In genomic region chr10:77339871-77340341, GRCm38 (mm10) we compare ENCODE assay signal across 9 mouse cellular contexts.
DNase-seq lines count a peak whose midpoint lies in the region; ATAC-seq and TF ChIP-seq lines count a peak whose summit lies in the region.
"Had no signal": no experiment of that assay in that cellular context is flagged by ENCODE, and none has a peak within 500 bp of the region (broad histone marks: within the 10 kb centered on the region; RNA-seq: fewer than 3 reads in every experiment).

No protein-coding gene starts in this region.

- H3K27me3 ChIP-seq in forebrain, embryonic 13.5 days = no peaks in the 10 kb centered on the region
- no peaks in the 10 kb centered on the region; the same call in 1 of the 2 replicates for H3K27me3 ChIP-seq in kidney, embryonic 15.5 days
- no peaks in the 10 kb centered on the region for H3K27me3 ChIP-seq in neural tube, embryonic 12.5 days (replicated peaks)

- DNase-seq in gastrocnemius, postnatal 4 days (ENCODE audit: low spot score in 2 of 2) = peak; percentile 15 to 42
- DNase-seq in gastrocnemius, postnatal 36 days = no peak
- peak; percentile 83 for DNase-seq in brain, embryonic 14.5 days (ENCODE audit: low read depth)
- no peak for DNase-seq in spleen, postnatal 10 days (ENCODE audit: low spot score in 2 of 2)
- DNase-seq in gastrocnemius, adult 18-20 months (ENCODE audit: low spot score) = no peak

- H3K36me3 ChIP-seq in forebrain, embryonic 13.5 days (ENCODE audit: poor library complexity, severe bottlenecking) = no peaks in the 10 kb centered on the region
- no peaks in the 10 kb centered on the region for H3K36me3 ChIP-seq in kidney, embryonic 15.5 days
- H3K36me3 ChIP-seq in neural tube, embryonic 12.5 days = no peaks in the 10 kb centered on the region

- peak; percentile 72; the same call in 1 of the 2 replicates for ATAC-seq in forebrain, embryonic 13.5 days
- ATAC-seq in kidney, embryonic 15.5 days (replicated peaks; ENCODE audit: low FRiP score) = no peak
- 0 out of 2 replicates have a peak, but pooled peaks have one; percentile 48 for ATAC-seq in neural tube, embryonic 12.5 days (ENCODE audit: low FRiP score, low read depth)

- WGBS in forebrain, embryonic 13.5 days = under 1% methylated on average over 18 of the region's 18 CpGs
- WGBS in kidney, embryonic 15.5 days = 20% methylated on average over 18 of the region's 18 CpGs
- WGBS in neural tube, embryonic 12.5 days = 2% methylated on average over 18 of the region's 18 CpGs

- peak overlapping the region; percentile 63 for H3K9ac ChIP-seq in forebrain, embryonic 13.5 days
- no peak overlapping the region for H3K9ac ChIP-seq in kidney, embryonic 15.5 days
- 0 out of 2 replicates have a peak overlapping the region, but pooled peaks have one; percentile 33 for H3K9ac ChIP-seq in neural tube, embryonic 12.5 days

- peaks cover 22% of the 10 kb centered on the region for H3K4me1 ChIP-seq in forebrain, embryonic 13.5 days
- peaks cover 11% of the 10 kb centered on the region for H3K4me1 ChIP-seq in kidney, embryonic 15.5 days
- H3K4me1 ChIP-seq in neural tube, embryonic 12.5 days = no peaks in the 10 kb centered on the region

- no peak for TF ChIP-seq POLR2A in brain, embryonic 14.5 days (IDR thresholded peaks at IDR 0.05; ENCODE audit: borderline replicate concordance, extremely low read depth, insufficient read depth, insufficient read length, poor library complexity, severe bottlenecking)

- 0 out of 2 replicates have a peak overlapping the region, but pooled peaks have one; percentile 0 for H3K27ac ChIP-seq in forebrain, embryonic 13.5 days
- no peak overlapping the region for H3K27ac ChIP-seq in kidney, embryonic 15.5 days
- H3K27ac ChIP-seq in neural tube, embryonic 12.5 days = no peak overlapping the region

- H3K9me3 ChIP-seq in forebrain, embryonic 13.5 days (replicated peaks) = no peaks in the 10 kb centered on the region
- no peaks in the 10 kb centered on the region for H3K9me3 ChIP-seq in kidney, embryonic 15.5 days (replicated peaks)
- H3K9me3 ChIP-seq in neural tube, embryonic 12.5 days = no peaks in the 10 kb centered on the region
- H3K9me3 ChIP-seq: megakaryocyte, embryonic 14.5 days had no signal

- peak overlapping the region; percentile 82 for H3K4me2 ChIP-seq in forebrain, embryonic 13.5 days
- peak overlapping the region; percentile 70 for H3K4me2 ChIP-seq in kidney, embryonic 15.5 days
- peak overlapping the region; percentile 73 for H3K4me2 ChIP-seq in neural tube, embryonic 12.5 days (replicated peaks)

- TF ChIP-seq CTCF in brain, embryonic 14.5 days (IDR thresholded peaks at IDR 0.05; ENCODE audit: borderline replicate concordance, extremely low read depth, insufficient read depth, insufficient read length) = peak; percentile 56

- H3K4me3 ChIP-seq in forebrain, embryonic 13.5 days = peak overlapping the region; percentile 44
- H3K4me3 ChIP-seq in kidney, embryonic 15.5 days (replicated peaks) = peak overlapping the region; percentile 42
- peak overlapping the region; percentile 29 for H3K4me3 ChIP-seq in neural tube, embryonic 12.5 days
- H3K4me3 ChIP-seq: megakaryocyte, embryonic 14.5 days had no signal

- intact Hi-C loops in gastrocnemius, postnatal 36 days (cut with DNase I) = no loop called here

Comparison
In these comparisons a context has a peak if more than half of its experiments do, and no peak if none do; other contexts are left out.
1. DNase-seq: peak in gastrocnemius, postnatal 4 days (2 of 2) and brain, embryonic 14.5 days (single experiment); none in gastrocnemius, postnatal 36 days (0 of 2), spleen, postnatal 10 days (0 of 2) and gastrocnemius, adult 18-20 months (single experiment).
2. Peak in every context shown above with its lines, with median percentiles within 50 percentile points of each other: H3K4me2 ChIP-seq and H3K4me3 ChIP-seq.